Mouse (Mus musculus) c-Kit-positive CD71-positive TER-119-positive erythroid progenitor cells, embryonic 14.5 days (primary cell): ENCODE data around the gene Asic2.
A peak's percentile ranks its signal among the peaks of the same experiment; 100 is the strongest.
"Not testable (repeated sequence)": the region's sequence is repeated elsewhere in the genome, so short reads cannot be mapped to it uniquely, and the experiment has no call there.

Source experiments
- DNase-seq: peaks from one replicate; pipeline ENCODE4 v3.0.0-alpha.2; 2013; ENCODE audit warnings: low spot score

Gene Asic2

DNA sequence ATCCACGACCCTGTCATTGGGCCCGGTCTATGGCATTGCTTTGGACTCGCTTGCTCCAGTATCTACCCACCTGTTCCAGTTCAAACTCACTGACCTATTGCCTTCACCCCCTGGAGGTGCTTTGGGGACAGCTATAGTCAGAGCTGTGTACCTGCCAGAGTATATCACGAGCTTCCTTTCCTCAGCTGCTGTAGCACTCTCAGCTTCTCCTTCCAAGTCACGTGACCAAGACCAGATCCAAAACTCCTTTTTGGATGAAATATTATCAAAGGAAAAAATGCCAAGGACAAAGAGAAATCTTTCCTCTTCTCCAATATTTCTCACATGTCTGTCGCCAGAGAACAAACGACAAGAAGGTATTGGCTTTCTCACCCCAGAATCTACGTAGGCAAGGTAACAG is 645.8 kb downstream of the Asic2 start:
- DNase-seq: no peak

- no peak for DNase-seq
Observed at GRCm38 (mm10) chr11:81290041-81290440, 678.2 kb downstream of the Asic2 start.

DNA sequence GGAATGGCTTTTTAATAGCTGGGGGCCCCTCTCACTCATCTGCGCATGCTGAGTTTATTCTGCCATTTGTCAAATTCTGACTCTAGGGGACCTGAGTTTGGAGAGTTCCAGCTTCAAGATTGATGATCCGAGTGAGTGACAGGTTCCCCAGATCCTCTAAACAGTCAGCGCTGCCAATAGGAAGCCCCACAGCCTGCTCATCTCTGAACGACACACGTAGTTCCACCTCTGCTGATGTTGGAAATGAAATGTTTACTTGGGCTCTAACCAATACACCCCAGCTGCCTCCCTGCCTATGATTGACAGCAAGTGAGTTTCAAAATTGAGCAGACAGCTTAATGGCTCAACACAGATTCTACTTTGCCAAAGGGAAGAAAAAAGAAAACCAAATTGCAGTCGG is 685.1 kb downstream of the Asic2 start:
- no peak for DNase-seq

DNA sequence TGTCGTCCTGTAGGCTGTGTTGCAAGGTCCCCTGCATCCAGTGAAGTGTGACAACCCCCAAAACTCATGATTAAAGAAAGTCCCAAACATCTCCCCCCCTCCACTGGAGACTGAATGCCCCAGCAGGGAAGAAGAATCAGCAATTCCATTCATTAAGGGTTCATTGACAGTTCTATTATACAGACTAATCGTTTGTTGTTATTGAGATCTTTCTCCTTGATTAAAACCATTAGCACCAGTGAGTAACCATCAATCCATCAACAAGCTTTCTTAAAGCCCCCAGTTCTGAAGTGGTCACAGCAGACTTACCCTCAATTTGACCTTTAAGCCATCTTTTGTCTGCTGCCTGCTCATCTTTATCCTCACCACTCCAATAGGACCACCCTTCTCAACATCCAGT is 688.2 kb downstream of the Asic2 start:
- no peak for DNase-seq

DNA sequence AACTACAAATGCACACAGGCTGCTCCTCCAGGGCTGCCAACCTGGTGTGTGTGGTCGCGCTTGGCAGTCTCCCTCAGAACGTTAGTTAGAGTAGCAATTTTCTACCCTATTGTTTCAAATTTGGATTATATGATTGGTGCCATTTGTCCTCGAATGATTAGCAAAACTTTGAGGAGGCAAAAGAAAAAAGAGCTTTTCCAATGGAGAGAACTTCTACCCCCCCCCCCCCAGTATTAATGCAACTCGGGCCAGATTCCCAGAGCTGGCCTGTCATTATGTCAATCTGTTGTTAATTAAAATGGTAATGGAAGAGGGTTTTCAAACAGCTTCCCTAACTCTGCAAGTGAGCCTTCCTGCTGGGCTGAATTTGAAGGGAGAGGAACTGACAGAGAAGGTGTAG is 690.9 kb downstream of the Asic2 start:
- no peak for DNase-seq

GRCm38 (mm10) chr11:81272677-81273418 is 695.4 kb downstream of the Asic2 start:
- no peak for DNase-seq

DNA sequence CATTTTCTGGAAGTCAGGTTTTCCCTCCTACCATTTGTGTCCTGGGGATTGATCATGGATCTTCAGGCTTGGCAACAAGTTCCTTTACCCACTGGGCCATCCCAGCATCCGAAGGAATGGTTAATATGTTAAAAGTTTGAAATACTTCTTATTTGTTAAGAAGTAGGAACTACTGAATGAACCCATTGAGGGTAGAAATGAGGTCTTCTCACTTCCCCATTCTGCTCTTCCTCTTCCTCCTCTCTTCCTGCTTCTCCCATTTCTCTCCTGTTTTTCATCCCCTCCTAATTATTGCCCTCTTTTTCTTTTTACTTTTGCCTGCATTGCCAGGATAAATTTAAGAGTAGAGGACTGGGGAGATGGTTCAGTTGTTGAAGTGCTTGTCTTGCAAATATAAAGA is 696.8 kb downstream of the Asic2 start:
- DNase-seq: no peak

DNA sequence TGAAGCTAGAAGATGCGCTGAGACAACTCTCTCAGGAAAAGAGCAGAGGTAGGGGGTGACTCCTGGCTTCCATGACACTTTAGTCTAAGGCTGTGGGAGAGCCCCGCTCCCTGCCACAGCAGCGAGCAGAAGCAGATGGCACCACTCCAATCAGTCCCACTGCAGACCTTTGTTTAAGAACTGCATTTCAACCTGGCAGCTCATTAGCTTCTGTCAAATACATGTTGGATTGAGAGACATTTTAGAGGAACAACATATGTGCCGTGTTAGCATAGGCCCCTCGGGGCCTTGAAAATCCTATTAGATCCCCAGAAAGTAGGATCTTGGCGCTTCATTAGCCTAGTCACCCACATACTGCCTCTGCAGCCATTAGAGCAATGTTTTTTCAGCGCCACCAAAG is 697.7 kb downstream of the Asic2 start:
- no peak for DNase-seq

DNA sequence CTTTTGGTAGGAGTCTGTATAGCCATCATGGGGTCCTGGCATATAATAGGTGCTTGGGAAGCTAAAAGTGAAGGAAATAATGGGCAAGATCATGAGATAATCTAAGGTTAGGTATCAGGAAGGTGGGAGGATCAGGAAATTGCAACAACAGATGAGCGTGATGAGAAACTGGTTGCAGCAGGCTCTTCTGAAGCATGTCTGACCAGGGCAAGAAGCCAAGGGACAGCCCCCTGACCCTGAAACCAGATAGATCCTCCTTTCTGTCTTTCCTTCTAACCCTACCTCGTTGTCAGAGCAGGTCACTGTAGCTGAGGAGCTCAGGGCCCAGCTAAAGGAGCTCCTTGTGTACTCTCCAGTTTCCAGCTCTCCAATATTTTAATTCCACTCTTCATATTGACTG is 704.5 kb downstream of the Asic2 start:
- no peak for DNase-seq

- no peak for DNase-seq
Observed at GRCm38 (mm10) chr11:81263193-81263592, 705.1 kb downstream of the Asic2 start.

DNA sequence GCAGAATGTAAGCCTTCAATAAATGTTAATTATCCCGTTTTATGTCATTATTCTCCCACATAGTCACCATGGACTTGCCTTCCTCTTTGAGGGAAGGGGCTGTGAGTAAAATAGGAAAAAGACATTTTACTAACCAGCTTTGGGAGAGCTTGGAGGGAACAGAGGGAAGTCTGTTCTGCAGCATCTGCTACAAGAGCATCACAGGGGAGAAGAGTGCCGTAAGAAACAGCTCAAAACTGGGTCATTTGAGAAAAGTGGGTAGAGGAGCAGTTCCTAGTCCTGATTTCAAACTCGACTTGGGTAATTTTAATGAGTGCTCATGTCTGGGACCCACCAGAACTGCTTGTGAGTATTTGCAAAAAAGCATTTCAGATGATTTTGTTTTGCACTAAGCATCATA is 707.0 kb downstream of the Asic2 start:
- DNase-seq: no peak

DNA sequence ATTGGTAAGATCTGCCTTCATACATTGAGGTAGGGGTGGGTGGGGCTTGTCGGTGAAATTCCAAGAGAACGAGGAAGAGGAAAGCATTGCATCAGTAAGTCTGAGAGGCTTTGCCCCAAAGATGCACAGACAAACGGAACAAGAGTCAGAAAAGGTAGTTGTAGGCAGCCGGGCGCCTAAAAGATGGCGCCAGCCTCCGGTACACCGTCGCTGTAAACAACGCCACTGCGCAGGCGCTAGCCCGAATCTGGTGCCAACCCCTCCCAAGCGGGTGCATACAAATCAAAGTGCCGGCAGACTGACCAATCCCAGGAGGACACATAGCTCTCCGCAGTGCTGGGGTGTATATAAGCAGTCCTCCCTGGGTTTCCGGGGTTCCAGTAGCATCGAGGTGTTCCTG is 727.1 kb downstream of the Asic2 start:
- not testable (repeated sequence) for DNase-seq

DNA sequence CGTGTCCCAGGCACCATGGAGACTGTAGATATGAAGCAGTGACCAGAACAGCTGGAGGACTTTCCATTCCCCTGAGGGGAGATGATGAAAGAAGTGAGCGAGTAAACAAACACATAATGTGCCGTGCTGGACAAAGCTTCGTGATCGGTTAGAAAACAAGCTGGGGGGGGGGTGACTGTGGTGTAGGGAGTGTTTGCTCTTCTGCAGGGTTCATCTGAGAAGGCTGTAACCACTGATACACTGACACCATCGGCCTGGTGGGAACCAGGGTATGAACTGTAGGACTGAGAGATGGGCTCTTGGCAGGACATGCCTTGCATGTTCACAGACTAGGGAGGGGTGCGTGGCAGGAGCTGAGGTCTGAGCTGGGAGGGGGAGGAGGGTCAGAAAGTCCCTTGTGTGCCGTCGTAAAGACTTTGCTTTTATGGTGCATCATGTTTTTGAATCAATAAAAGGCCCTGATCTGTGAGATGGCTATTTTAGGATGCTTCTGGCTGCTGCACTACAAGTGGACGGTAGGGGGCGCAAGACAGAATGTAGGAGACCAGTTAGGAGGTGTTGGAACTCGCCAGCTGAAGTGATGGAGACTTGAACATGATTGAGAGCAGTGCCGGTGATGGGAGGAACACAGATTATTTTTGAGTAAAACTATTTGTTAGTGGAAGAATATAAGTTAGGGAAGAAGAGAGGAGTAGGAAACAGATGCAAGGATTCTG is 728.1 kb downstream of the Asic2 start:
- peak; percentile 9 for DNase-seq

DNA sequence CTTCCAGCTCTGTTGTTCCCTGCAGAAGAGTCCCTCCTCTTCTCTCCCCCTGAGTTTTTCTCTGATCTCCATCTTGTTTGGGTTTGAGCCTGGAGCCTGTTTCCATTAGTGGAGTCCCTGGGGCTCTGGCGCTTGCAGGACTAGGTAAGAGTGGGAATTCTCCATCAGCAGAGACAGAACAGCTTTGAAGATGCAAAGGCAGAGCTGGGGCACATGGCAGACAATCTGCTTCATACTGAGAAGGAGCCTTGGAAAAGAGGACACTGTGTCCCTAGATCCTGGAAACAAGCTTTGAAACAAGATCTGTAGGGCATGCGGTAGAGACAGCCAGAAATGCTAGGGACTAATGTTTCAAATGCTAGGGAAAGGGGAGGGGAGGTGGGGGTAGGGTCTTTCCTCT is 729.2 kb downstream of the Asic2 start:
- DNase-seq: no peak

DNA sequence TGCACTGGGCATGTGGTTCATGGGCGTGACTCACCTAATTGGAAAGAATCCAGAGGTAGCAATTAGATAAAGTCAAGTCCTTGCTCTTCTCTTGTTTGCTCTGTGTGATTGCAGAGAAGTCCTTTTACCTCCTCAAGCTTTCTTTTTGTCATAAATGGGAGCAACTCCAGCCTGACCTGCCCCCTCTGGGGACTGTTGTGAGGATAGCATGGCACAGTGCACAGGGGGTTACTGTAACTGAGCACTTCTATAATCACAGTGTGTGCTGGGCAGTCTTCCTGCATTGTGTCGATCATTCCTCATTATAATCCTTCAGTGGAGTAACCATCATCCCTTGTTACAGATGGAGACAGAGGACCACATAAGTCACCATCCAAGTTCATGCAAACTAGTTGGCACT is 732.2 kb downstream of the Asic2 start:
- no peak for DNase-seq

- DNase-seq: no peak
Observed at GRCm38 (mm10) chr11:81223361-81223760, 744.9 kb downstream of the Asic2 start.

DNA sequence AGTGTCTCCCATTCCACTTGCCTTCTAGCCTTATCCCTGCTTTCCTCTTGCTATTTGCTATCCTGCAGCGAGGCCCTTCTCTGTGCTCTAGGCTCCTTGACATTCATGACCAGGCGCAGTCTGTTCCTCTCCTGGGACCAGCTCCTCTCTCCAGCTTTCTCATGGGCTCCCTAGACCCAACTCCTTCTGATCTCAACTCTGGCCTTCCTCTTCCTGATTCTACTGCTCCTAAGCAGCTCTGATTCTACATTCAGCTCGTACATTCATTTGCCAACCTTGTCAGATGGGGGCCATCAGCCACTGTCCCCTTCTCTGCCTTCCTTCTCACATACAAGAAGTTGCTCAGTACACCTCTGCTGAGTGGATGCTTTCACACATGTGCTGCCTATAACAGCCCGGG is 747.5 kb downstream of the Asic2 start:
- DNase-seq: no peak

- no peak for DNase-seq
Observed at GRCm38 (mm10) chr11:81205471-81205870, 762.8 kb downstream of the Asic2 start.

DNA sequence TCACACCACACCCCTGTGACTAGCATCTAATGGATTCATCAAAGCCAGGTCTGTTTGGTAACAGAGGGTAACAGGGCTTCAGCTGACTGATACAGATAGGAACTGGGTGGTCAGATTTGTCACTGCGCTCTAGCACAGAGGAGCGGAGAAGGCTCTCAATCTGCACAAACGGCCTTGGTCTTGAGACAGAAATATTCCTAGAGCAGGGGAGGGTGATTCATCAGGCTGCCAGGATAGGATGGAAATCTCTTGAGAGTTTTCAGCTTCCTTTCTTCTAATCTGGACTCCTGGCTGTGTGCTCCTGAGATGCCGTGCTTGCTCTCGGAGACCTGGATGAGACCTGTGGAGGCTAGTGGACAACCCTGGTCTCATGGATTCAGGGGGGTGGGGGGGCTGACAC is 765.7 kb downstream of the Asic2 start:
- DNase-seq: no peak

DNA sequence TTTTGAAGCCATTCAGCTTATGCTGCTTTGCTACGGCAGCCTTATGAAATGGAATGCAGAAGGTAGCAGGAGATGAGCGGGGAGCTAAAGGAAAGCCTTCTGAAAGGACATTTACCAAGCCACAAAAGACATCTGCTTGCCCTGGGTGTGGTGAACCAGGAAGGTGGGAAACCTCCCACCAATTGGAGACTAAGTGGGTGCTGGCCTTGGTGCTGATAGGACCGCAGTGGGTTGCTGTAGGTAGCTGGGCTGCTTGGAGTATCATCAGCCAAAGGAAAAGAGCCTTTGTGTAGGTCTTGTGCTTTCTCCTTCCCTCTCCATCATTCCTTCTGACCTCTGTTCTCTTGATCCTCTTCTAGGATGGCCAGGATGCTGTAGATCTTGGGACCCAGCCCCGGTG is 774.4 kb downstream of the Asic2 start:
- DNase-seq: no peak

DNA sequence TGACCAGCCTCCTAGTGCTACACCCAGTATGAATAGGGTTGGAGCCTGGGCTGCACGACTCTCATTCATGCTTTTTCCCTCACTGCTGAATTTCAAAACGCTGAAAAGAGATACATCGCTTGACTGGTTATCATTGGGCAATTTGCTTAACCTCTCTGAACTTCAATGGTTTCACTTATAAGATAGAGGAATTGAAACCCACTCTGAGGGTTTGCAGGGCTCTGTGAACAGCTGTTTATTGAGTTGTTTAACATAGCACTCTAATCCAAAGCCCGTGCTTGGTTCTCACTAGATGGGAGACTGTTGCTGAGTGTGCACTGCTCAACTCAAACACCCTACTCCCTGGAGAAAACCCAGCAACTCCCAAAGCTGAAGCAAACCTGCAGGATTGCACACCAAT is 776.1 kb downstream of the Asic2 start:
- DNase-seq: no peak

GRCm38 (mm10) chr11:81189103-81189502 is 779.2 kb downstream of the Asic2 start:
- no peak for DNase-seq

- no peak for DNase-seq
Observed at GRCm38 (mm10) chr11:81187851-81188250, 780.4 kb downstream of the Asic2 start.

GRCm38 (mm10) chr11:81184721-81185120 is 783.5 kb downstream of the Asic2 start:
- DNase-seq: no peak
